Mouse (Mus musculus) bone marrow, adult 2 months (tissue): ENCODE measurements around the gene Il12rb1.

ENCODE experiments used
- CTCF ChIP-seq: fragments of 200-500 bp; IDR thresholded peaks from 2 replicates; pipeline ENCODE4 v1.5.1; 2011; ENCODE audit warnings: low read length, control low read depth; ENCODE audit not compliant: control insufficient read depth, insufficient read depth
- POLR2A ChIP-seq: fragments of 200-500 bp; IDR thresholded peaks from 2 replicates; pipeline ENCODE4 v1.6.1; 2011; ENCODE audit warnings: low read depth, mild to moderate bottlenecking, control low read depth, low read length, borderline replicate concordance; ENCODE audit not compliant: control insufficient read depth

DNA sequence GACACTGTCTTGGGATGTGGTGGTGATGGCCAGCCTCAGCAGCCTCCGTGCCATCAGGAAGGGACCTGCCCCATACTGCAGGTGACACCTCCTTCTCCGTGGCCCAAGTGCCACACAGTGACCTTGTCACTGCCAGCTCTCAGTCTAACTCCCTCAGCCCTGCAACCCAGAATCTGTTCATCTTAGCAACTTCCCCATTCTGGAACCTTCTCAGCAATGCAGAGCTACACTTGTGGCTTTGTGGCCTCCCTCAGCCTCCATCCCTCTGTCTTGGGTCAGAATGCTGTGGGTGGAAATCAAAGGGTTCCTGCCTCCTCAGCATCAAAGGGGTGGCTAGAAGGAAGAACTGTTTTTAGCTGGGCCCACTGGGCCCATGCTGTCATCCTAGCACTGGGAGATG lies 45.6 kb downstream of the Il12rb1 start:
- no peak for TF ChIP-seq CTCF
- no peak for TF ChIP-seq POLR2A
